Mouse (Mus musculus) forebrain, postnatal 0 days (tissue): ENCODE measurements around the gene Sipa1l1. TPM values are rescaled to one million over a fixed set of nuclear protein-coding genes. Genes with fewer than 3 reads are reported as not detected.

Source experiments
- ATAC-seq: fragments of 200-750 bp; cut with Nextera tagmentation; 2 replicates; pipeline ENCODE4 v1.8.0; 2017; ENCODE audit warnings: mild to moderate bottlenecking, moderate library complexity
- DNase-seq: peaks from one replicate; pipeline ENCODE4 v3.0.0-alpha.2; 2015
- H3K27ac ChIP-seq: fragments of 300-500 bp; sonication (generic); 2 replicates; pipeline ENCODE4 v1.5.1; 2014; ENCODE audit warnings: low read depth, mild to moderate bottlenecking, antibody characterized with exemption, low read length, moderate library complexity, mixed read lengths
- H3K27me3 ChIP-seq: fragments of 300-500 bp; sonication (generic); 2 replicates; pipeline ENCODE4 v1.6.1; 2014; ENCODE audit warnings: mild to moderate bottlenecking, low read length, mixed read lengths; ENCODE audit not compliant: insufficient read depth
- H3K36me3 ChIP-seq: fragments of 300-500 bp; sonication (generic); 2 replicates; pipeline ENCODE4 v1.6.1; 2014; ENCODE audit warnings: mild to moderate bottlenecking, moderate library complexity; ENCODE audit not compliant: insufficient read depth
- H3K4me1 ChIP-seq: fragments of 300-500 bp; sonication (generic); 2 replicates; pipeline ENCODE4 v1.6.1; 2014; ENCODE audit warnings: antibody characterized with exemption; ENCODE audit not compliant: insufficient read depth
- H3K4me2 ChIP-seq: fragments of 300-500 bp; sonication (generic); 2 replicates; pipeline ENCODE4 v1.6.1; 2014; ENCODE audit warnings: low read depth, mild to moderate bottlenecking, moderate library complexity
- H3K4me3 ChIP-seq: fragments of 300-500 bp; sonication (generic); 2 replicates; pipeline ENCODE4 v1.5.1; 2014; ENCODE audit warnings: low read depth, low read length, mixed read lengths
- H3K9ac ChIP-seq: fragments of 300-500 bp; sonication (generic); 2 replicates; pipeline ENCODE4 v1.6.1; 2014; ENCODE audit warnings: mild to moderate bottlenecking
- H3K9me3 ChIP-seq: fragments of 300-500 bp; sonication (generic); 2 replicates; pipeline ENCODE4 v1.6.1; 2016; ENCODE audit warnings: low read length
- CTCF ChIP-seq: sonication (generic); IDR thresholded peaks from 2 replicates; pipeline ENCODE4 v1.5.1; 2016; ENCODE audit warnings: antibody characterized with exemption, control low read depth, low read depth
- WGBS: fragments of 180-500 bp; shearing (Covaris S2); extraction: QIAGEN DNeasy Blood & Tissue Kit; methylation state at CpG from one replicate; pipeline ENCODE4 v1.1.7; 2014; 5-methylcytosine and 5-hydroxymethylcytosine counted together
- polyA plus RNA-seq: library from polyadenylated mRNA; unstranded; fragments of >200 nt; fragmentation: Nextera tagmentation; extraction: Ambion mirVana; gene quantifications from 2 replicates; pipeline ENCODE4 v1.2.1, GENCODE M21; 2015
- total RNA-seq: library from RNA; depleted of rRNA; stranded (reverse); fragments of >200 nt; gene quantifications from 2 replicates; pipeline ENCODE4 v1.2.3, GENCODE M21; 2014

Sipa1l1 gene
- total and polyA plus RNA-seq, 2 experiments from 2014 or later: 13.4 to 43.1 TPM

DNA sequence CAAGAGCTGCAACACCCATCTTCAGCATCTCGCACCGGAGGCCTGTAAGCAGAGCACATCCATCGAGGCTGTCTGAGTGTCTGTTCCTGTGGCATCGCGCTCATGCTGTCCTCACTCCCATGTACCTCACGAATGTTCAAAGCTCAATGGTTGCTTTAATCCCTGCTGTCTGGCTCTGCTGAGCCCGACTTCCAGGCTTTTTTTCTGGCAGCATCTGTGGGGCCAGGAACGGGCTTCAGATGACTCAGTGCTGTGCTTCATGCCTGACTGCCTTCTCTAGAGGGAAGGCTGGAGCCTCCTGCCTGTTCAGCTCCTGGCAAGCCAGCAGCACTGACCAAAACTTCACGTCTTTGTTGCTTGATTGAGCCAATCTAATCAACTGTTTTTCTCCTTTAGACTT lies 228.6 kb downstream of the Sipa1l1 start:
- no peak overlapping the region for H3K9ac ChIP-seq
- DNase-seq (no peak), ATAC-seq (no peak)
- WGBS: 45% methylated on average over 9 of the region's 9 CpGs
- no peaks in the 10 kb centered on the region for H3K4me1 ChIP-seq
- H3K4me2 ChIP-seq: no peak overlapping the region
- no peak overlapping the region for H3K27ac ChIP-seq
- H3K36me3 ChIP-seq: 0 out of 2 replicates have a peak, but pooled peaks cover 4% of the 10 kb centered on the region
- no peak overlapping the region for H3K4me3 ChIP-seq
- H3K9me3 ChIP-seq: no peaks in the 10 kb centered on the region
- TF ChIP-seq CTCF: no peak
- H3K27me3 ChIP-seq: no peaks in the 10 kb centered on the region

DNA sequence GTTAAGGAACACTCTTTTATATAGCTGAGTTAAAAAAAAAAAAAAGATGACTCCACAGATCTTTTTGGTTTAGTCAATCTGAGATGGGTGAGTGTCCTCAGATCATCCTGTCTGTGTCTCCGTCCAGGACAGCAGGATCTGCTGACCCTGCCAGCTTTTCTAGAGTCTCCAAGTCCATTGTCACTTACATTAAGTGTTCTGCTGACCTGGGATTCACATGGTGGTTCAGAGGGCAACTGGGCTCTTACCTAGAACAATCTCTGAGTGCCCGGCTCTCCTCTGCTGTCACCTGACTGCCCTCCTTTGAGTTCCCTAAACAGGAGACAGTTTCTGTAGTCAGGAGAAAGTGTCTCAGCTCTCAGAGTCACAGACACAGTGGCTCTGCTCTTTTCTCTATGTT lies 229.8 kb downstream of the Sipa1l1 start:
- ATAC-seq (no peak), DNase-seq (no peak)
- H3K4me2 ChIP-seq: no peak overlapping the region
- H3K27me3 ChIP-seq: no peaks in the 10 kb centered on the region
- H3K4me3 ChIP-seq: no peak overlapping the region
- no peaks in the 10 kb centered on the region for H3K9me3 ChIP-seq
- no peak overlapping the region for H3K9ac ChIP-seq
- peaks cover 8% of the 10 kb centered on the region for H3K36me3 ChIP-seq
- H3K4me1 ChIP-seq: no peaks in the 10 kb centered on the region
- TF ChIP-seq CTCF: no peak
- no peak overlapping the region for H3K27ac ChIP-seq
- 87% methylated on average over 2 of the region's 2 CpGs for WGBS

DNA sequence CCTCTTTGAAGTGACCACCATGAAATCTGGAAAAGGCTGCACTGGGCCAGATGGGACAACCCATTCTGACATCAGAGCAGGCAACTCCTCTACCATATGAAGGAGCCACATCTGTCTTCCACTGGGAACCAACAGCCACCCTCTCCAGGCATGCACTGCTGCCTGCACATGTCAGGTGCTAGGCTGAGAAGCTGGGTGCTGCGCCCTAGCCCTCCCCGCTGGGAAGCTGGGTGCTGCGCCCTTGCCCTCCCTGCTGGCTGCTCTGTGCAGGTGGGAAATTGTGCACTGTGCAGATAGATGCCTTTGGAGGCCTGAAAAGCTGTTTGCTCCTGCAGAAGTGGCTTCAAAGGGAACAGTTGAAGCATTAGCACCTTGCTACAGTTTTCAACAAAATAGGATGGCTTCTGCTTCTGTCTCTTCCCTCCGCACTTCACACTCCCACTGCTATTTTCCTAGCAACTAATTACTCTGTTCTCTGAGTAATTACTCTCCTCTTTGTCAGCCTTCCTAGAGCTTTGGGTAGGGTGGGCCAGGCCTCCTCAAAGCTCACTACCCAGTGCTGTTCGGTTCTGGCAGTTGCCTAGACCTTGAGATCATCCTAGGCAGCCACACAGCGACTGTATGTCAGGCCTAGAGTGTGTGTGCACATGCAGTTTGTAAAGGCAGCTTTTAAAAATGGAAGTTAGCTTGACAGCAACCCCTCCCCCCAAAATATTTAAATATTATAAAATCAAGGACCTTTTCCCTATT lies 231.0 kb downstream of the Sipa1l1 start:
- no peaks in the 10 kb centered on the region for H3K4me1 ChIP-seq
- H3K27ac ChIP-seq: peak overlapping the region; percentile 62
- H3K9me3 ChIP-seq: no peaks in the 10 kb centered on the region
- ATAC-seq: peak; percentile 86
- no peak overlapping the region for H3K9ac ChIP-seq
- WGBS: 65% methylated on average over 6 of the region's 6 CpGs
- no peaks in the 10 kb centered on the region for H3K27me3 ChIP-seq
- no peak overlapping the region for H3K4me3 ChIP-seq
- no peak for DNase-seq
- peak; percentile 19; the same call in 1 of the 2 replicates for TF ChIP-seq CTCF
- H3K36me3 ChIP-seq: peaks cover 15% of the 10 kb centered on the region
- H3K4me2 ChIP-seq: no peak overlapping the region

DNA sequence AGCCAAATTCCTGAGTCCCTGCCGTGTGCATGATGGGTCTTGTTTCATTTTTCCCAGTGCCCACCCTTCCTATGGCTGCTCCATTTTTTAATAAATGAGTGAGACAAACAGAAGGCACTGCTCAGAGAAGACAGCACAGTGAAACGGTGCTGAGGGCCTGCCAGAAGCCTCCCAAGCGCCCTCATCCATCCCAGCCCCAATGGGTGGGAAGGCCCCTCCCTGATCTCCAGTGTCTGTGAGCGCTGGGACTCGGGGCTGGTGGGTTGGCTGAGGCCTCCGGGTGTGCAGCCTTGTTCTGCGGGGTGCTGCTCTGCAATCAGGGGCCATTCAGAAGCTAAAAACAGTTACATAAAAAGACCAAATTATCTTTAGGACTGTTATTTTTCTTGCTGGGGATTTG lies 231.7 kb downstream of the Sipa1l1 start:
- H3K4me1 ChIP-seq: no peaks in the 10 kb centered on the region
- WGBS: 50% methylated on average over 7 of the region's 7 CpGs
- H3K4me3 ChIP-seq: no peak overlapping the region
- no peak overlapping the region for H3K4me2 ChIP-seq
- peak; percentile 32 for ATAC-seq
- peak overlapping the region; percentile 62 for H3K27ac ChIP-seq
- TF ChIP-seq CTCF: no peak
- no peaks in the 10 kb centered on the region for H3K27me3 ChIP-seq
- no peaks in the 10 kb centered on the region for H3K9me3 ChIP-seq
- H3K9ac ChIP-seq: no peak overlapping the region
- H3K36me3 ChIP-seq: peaks cover 16% of the 10 kb centered on the region
- DNase-seq: no peak

DNA sequence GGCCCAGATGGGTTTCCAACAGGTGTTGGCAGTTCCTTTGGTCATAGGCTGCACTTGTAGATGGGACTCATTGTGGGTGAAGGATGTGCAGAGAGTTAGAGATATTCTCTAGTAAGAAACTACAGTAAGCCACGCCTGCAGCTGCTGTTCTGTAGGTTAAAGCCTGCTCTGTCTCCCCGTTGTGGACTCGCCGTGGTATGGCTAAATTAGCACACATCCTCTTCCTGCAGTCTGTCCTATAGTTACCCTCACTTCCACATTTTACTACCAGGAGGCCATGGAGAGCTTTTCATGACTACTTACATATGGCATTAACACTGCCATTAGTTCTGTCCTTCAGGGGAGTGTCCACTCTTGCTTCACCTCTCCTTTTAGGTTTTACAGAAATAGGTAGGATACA lies 232.3 kb downstream of the Sipa1l1 start:
- no peak overlapping the region for H3K4me2 ChIP-seq
- H3K4me1 ChIP-seq: no peaks in the 10 kb centered on the region
- WGBS: 92% methylated on average over 4 of the region's 4 CpGs
- no peaks in the 10 kb centered on the region for H3K27me3 ChIP-seq
- no peak for DNase-seq
- TF ChIP-seq CTCF: no peak
- ATAC-seq: no peak
- H3K9me3 ChIP-seq: no peaks in the 10 kb centered on the region
- H3K9ac ChIP-seq: no peak overlapping the region
- H3K36me3 ChIP-seq: peaks cover 16% of the 10 kb centered on the region
- no peak overlapping the region for H3K27ac ChIP-seq
- H3K4me3 ChIP-seq: no peak overlapping the region

DNA sequence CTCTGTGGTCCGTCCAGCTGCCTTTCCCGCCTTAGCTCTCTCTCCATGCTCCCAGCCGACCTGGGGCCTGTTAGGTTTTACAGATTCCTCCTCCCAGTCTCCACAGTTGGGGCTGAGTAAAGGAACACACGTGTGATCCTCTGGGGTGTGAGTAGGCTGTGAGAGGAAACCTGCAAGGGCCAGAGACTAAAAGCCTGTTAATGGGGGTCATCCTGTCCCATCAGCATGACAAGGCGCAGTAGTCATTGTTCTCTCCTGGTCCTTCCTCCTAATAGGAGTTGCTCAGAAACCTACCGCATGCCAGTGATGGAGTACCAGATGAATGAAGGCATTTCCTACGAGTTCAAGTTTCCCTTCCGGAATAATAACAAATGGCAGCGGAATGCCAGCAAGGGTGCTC lies 233.5 kb downstream of the Sipa1l1 start:
- WGBS: 87% methylated on average over 9 of the region's 9 CpGs
- peaks cover 16% of the 10 kb centered on the region for H3K36me3 ChIP-seq
- no peak overlapping the region for H3K27ac ChIP-seq
- no peaks in the 10 kb centered on the region for H3K4me1 ChIP-seq
- H3K4me3 ChIP-seq: no peak overlapping the region
- H3K4me2 ChIP-seq: no peak overlapping the region
- TF ChIP-seq CTCF: no peak
- H3K27me3 ChIP-seq: no peaks in the 10 kb centered on the region
- ATAC-seq (no peak), DNase-seq (no peak)
- H3K9me3 ChIP-seq: no peaks in the 10 kb centered on the region
- no peak overlapping the region for H3K9ac ChIP-seq

DNA sequence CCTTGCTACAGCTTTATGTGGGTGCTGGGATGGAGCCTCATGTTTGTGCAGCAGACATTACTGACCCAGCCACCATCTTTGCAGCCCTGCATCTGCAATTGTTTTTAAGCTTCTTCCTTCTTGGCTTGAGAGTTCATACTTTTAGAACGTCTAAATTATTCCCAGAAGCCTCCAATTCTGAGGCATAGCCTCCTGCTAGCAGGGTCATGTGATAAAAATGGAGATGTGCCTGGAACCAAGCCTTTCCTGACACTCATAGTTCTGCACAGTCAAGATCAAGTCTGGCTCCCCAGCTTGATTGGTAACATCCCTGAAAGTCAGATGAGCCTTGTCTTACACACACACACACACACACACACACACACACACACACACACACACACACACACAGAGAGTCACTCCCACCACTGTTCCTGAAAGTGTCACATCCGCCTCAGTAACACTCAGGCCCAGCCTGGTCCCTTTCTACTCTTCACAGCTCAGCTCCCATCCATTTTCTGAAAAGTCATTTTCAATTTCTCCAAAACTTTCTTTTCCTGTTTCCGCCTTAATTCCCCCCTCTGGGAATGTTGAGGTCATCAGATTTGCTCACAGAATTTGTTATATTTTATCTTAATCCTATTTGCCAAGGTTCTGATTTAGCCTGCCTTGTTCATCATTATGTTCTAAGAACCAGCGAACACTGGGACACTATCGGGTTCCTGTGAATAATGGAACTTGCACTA lies 238.6 kb downstream of the Sipa1l1 start:
- no peaks in the 10 kb centered on the region for H3K4me1 ChIP-seq
- no peak overlapping the region for H3K27ac ChIP-seq
- H3K4me3 ChIP-seq: no peak overlapping the region
- no peak for TF ChIP-seq CTCF
- no peak overlapping the region for H3K4me2 ChIP-seq
- no peaks in the 10 kb centered on the region for H3K9me3 ChIP-seq
- H3K36me3 ChIP-seq: peaks cover 12% of the 10 kb centered on the region
- 45% methylated on average over 5 of the region's 5 CpGs for WGBS
- no peak overlapping the region for H3K9ac ChIP-seq
- ATAC-seq: 0 out of 2 replicates have a peak, but pooled peaks have one; percentile 32
- DNase-seq: no peak
- H3K27me3 ChIP-seq: no peaks in the 10 kb centered on the region
